Mouse (Mus musculus): ENCODE results near the gene Nkapd1. TPM values are rescaled to one million over a fixed set of nuclear protein-coding genes. Genes with fewer than 3 reads are reported as not detected.
A peak's percentile ranks its signal among the peaks of the same experiment; 100 is the strongest.

The Nkapd1 gene
- polyA plus RNA-seq, 1 experiment, result 19.0 TPM

DNA sequence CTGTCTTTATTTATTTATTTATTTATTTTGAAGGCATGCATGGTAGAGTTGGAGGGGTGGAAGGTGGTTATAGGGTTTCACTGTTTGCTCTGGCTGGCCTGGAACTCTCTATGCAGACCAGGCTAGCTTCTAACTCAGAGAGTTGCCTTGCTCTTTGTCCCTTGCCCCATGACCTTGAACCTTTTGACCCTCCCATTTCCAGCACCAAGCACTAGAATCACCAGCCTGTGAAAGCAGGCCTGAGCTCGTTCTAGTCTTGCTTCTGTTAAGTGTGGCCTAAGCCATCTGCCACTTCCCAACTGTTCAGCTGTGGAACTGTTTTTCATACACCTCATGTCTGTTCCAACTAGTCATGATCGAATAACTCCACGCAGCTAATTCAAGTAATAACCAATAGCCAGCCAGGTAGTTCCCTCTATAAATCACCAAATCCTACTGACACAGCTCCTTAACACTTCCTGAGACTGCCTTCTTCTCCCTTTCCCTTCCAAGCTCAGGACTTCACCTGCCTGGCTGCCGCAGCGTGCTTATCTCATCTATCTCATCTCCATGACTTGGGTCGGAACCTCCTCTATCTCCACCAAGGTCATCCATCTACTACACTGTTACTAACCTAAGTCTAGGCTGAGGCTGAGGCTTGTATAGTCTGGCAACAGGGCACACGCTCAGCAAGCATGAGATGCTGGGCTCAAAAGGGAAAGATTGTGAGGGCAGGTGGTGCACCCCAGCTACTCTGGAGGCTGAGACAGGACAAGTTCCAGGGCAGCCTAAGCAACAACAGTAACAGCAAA lies 15.0 kb downstream of the Nkapd1 start:
- H3K27ac ChIP-seq (ENCODE audit: insufficient read depth, low read depth, low read length), result no peak overlapping the region
- H3K4me1 ChIP-seq (ENCODE audit: control insufficient read depth, insufficient read depth, low read length), result peaks cover 19% of the 10 kb centered on the region
- peak overlapping the region; percentile 68 for H3K4me3 ChIP-seq (ENCODE audit: insufficient read depth, low read length)
- TF ChIP-seq POLR2A (IDR thresholded peaks at IDR 0.05; ENCODE audit: borderline replicate concordance, low read depth, low read length) (no peak), CTCF (IDR thresholded peaks at IDR 0.05; ENCODE audit: low read depth, low read length) (no peak)

DNA sequence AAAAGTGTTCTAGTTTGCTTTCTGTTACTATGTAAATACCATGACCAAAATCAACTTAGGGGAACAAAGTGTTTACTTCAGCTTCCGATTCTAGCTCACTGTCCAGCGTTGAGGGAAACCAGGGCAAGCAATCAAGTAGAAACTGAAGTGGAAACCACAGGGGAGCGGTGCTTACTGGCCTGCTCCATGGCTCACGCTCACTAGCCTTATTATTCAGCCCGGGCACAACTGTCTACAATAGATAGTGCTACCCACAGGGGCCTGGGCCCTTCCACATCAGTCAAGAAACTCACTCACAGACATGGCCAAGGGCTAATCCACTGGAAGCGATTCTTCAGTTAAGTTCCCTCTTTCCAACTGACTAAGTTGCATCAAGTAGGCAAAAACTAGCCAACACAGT lies 15.7 kb downstream of the Nkapd1 start:
- no peak overlapping the region for H3K4me3 ChIP-seq (ENCODE audit: insufficient read depth, low read length)
- TF ChIP-seq POLR2A (IDR thresholded peaks at IDR 0.05; ENCODE audit: borderline replicate concordance, low read depth, low read length) (no peak), CTCF (IDR thresholded peaks at IDR 0.05; ENCODE audit: low read depth, low read length) (no peak)
- H3K27ac ChIP-seq (ENCODE audit: insufficient read depth, low read depth, low read length), result no peak overlapping the region

DNA sequence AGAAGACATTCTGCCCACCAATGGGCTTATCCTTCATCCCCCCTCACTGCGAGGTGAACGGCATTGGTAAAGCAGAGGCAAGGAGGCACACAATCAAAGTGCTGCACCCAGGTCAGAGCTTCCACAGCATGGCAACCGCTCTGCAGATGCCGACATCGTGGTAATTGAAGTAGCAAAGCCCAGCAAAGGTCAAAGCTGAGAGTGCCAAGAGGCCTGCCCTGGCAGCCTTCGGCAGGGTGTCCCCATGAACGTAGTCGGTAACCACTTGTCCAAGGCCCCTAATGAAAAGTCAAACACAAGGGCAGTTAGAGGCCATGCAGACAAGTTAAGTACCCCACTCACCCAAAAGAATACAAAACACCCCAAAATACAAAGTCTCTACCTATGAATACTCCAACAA lies 20.3 kb downstream of the Nkapd1 start:
- no peak overlapping the region for H3K27ac ChIP-seq (ENCODE audit: insufficient read depth, low read depth, low read length)
- no peak overlapping the region for H3K4me3 ChIP-seq (ENCODE audit: insufficient read depth, low read length)
- TF ChIP-seq CTCF (IDR thresholded peaks at IDR 0.05; ENCODE audit: low read depth, low read length) (no peak), POLR2A (IDR thresholded peaks at IDR 0.05; ENCODE audit: borderline replicate concordance, low read depth, low read length) (no peak)

More for the DNA sequence above, 15.7 kb downstream of the Nkapd1 start:
- peaks cover 18% of the 10 kb centered on the region for H3K4me1 ChIP-seq (ENCODE audit: control insufficient read depth, insufficient read depth, low read length)

DNA sequence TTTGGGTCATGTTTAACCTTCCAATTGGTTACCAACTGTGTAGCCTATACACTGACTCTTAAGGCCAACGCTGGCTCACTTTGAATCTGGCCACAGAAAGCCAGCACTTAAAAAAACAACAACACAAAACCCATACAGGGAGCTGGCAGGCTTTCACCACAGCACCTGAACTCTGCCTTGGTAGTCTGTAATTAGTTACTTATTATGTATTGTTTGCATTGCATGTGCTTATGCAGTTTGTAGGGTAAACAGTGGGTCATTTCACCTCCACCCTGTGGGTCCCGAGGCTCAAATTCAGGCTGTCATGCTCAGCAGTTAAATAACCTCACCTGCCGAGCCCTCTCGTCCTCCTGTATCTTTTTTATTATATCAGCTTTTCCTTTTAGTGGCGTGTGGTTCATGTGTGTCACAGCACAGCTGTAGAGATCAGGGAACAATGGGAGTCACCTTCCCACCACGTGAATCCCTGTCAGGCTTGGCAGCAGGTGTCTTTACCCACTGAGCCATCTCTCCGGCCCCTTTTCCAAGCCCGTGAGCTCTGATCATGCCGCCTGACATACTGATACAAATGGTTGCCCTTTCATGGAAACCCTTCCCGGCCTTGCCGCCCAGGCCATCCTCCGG lies 22.4 kb downstream of the Nkapd1 start:
- Histone ChIP-seq H3K4me3 (ENCODE audit: insufficient read depth, low read length) (no peak overlapping the region), H3K4me1 (ENCODE audit: control insufficient read depth, insufficient read depth, low read length) (peaks cover 17% of the 10 kb centered on the region), H3K27ac (ENCODE audit: insufficient read depth, low read depth, low read length) (no peak overlapping the region)
- TF ChIP-seq CTCF (IDR thresholded peaks at IDR 0.05; ENCODE audit: low read depth, low read length) (no peak), POLR2A (IDR thresholded peaks at IDR 0.05; ENCODE audit: borderline replicate concordance, low read depth, low read length) (no peak)

More for the DNA sequence above, 20.3 kb downstream of the Nkapd1 start:
- peaks cover 12% of the 10 kb centered on the region for H3K4me1 ChIP-seq (ENCODE audit: control insufficient read depth, insufficient read depth, low read length)

DNA sequence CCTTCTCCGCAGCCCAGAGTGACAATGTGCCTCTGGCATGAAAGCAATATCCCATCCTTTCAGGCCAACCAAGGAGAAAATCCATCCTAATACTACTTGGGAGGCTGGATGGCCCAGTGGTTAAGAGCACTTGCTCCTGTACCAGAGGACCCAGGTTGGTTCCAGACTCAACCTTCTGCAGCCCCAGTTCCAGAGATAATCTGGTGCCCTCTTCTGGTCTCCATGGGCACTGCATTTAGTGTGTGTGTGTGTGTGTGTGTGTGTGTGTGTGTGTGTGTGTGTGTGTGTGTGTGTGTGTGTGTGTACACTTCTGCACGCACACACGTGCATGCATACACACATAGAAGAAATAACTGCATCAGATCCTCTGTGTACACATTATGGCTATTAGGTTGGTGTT lies 23.7 kb downstream of the Nkapd1 start:
- Histone ChIP-seq H3K27ac (ENCODE audit: insufficient read depth, low read depth, low read length) (no peak overlapping the region), H3K4me3 (ENCODE audit: insufficient read depth, low read length) (no peak overlapping the region), H3K4me1 (ENCODE audit: control insufficient read depth, insufficient read depth, low read length) (peaks cover 20% of the 10 kb centered on the region)
- TF ChIP-seq CTCF (IDR thresholded peaks at IDR 0.05; ENCODE audit: low read depth, low read length) (peak; percentile 63), POLR2A (IDR thresholded peaks at IDR 0.05; ENCODE audit: borderline replicate concordance, low read depth, low read length) (no peak)

DNA sequence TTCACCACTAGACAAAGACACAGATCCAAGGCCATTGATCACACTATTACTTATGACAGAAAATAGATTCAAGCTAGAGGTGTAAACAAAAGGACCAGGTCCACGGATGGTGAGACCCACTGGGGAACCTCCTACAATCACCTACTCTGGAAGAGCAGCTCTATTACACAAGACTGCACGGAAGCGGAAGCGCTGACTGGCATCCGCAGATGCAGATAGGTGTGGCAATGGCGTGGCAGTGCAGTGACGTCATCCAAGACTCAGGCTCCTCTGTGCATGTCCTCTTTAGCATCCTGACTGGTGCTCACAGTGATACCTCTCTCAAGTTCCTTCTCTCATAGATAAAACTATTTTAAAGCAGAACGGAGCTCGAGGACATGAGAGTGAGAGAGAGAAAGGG lies 24.3 kb downstream of the Nkapd1 start:
- Histone ChIP-seq H3K4me3 (ENCODE audit: insufficient read depth, low read length) (no peak overlapping the region), H3K27ac (ENCODE audit: insufficient read depth, low read depth, low read length) (no peak overlapping the region), H3K4me1 (ENCODE audit: control insufficient read depth, insufficient read depth, low read length) (peaks cover 21% of the 10 kb centered on the region)
- TF ChIP-seq CTCF (IDR thresholded peaks at IDR 0.05; ENCODE audit: low read depth, low read length), result no peak
- no peak for TF ChIP-seq POLR2A (IDR thresholded peaks at IDR 0.05; ENCODE audit: borderline replicate concordance, low read depth, low read length)

DNA sequence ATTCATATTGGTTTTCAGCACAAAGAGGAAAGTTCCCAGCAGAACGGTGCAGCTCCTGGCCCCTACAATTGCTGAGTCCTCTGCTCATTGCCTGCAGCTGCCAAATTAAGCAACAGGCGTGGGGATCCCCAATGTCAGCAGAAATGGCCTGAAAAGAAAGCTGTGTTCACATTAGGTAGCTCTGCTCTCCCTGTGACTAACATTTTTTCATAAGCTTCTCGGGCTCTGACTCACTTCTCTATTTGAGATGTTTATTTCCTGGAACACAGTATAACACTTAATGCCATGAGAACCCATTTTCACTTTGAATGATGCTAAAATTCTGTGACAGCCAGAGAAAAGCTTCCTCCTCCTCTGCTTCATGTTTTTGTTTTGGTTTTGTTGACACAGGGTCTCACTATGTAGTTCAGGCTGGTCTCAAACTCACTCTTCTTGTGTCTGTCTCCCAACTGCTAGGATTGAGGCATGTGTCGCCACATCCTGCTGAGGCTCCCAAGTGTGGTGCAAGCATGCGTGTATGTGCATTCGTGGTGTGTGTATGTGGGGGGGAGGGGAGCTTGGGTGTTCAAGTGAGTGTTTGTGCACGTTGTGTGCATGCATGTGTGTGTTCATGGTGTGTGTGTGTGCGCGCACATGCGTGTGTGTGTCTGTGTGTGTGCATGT lies 26.3 kb downstream of the Nkapd1 start:
- H3K4me1 ChIP-seq (ENCODE audit: control insufficient read depth, insufficient read depth, low read length), result peaks cover 30% of the 10 kb centered on the region
- peak overlapping the region; percentile 31 for H3K4me3 ChIP-seq (ENCODE audit: insufficient read depth, low read length)
- H3K27ac ChIP-seq (ENCODE audit: insufficient read depth, low read depth, low read length), result peak overlapping the region; percentile 85
- TF ChIP-seq CTCF (IDR thresholded peaks at IDR 0.05; ENCODE audit: low read depth, low read length), result no peak
- no peak for TF ChIP-seq POLR2A (IDR thresholded peaks at IDR 0.05; ENCODE audit: borderline replicate concordance, low read depth, low read length)

DNA sequence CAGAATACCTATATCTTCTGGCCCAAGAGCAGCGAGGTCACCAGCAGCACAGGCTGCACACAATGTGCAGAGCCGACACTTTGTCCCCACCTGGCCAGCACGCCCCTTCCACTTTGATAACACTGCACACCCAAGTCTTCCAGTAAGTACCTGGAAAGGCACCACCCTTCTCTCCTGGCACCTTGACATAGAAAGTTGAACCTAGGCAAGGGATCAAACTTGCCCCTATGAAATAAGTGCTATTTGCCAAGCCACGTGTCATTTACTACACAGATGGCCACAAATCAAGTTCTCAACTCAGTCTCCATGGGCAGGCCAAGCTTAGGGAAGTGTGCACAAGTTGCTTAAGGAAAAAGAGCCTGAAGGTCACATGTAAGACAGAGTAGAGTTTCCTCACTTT lies 30.3 kb downstream of the Nkapd1 start:
- Histone ChIP-seq H3K27ac (ENCODE audit: insufficient read depth, low read depth, low read length) (no peak overlapping the region), H3K4me1 (ENCODE audit: control insufficient read depth, insufficient read depth, low read length) (peaks cover 39% of the 10 kb centered on the region), H3K4me3 (ENCODE audit: insufficient read depth, low read length) (no peak overlapping the region)
- TF ChIP-seq POLR2A (IDR thresholded peaks at IDR 0.05; ENCODE audit: borderline replicate concordance, low read depth, low read length) (no peak), CTCF (IDR thresholded peaks at IDR 0.05; ENCODE audit: low read depth, low read length) (no peak)

DNA sequence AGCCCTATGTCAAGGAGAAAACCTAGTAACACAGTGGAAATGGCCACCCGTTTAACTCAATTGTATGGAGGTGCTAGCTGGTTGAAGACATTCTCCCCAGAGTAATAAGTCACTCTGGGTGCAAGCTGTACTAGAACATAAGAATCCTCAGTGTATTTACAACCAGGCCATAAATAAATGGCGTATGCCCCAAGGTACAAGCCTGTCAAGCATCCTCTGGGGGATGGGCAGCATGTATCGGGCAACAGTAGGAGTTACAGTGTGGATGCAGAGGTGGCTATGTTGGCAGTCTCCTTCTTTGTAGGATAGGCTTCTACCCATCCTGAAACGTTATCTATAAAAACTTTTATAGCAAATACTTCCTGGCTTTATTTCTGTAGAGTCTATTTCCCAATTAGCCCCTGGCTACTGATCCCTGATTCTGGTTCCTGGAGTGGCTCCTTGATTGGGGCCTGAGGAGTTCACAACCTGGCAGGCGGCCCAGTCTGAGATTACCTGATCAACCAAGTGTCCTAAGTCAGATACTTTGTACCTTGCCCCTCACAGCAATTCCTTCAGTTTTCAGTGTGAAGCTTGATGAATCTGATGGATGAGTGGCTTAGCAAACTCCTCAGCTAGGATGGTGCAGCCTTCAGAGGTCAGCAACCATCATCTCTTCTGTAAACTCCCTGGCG lies 32.0 kb downstream of the Nkapd1 start:
- Histone ChIP-seq H3K4me3 (ENCODE audit: insufficient read depth, low read length) (no peak overlapping the region), H3K4me1 (ENCODE audit: control insufficient read depth, insufficient read depth, low read length) (peaks cover 28% of the 10 kb centered on the region), H3K27ac (ENCODE audit: insufficient read depth, low read depth, low read length) (no peak overlapping the region)
- no peak for TF ChIP-seq POLR2A (IDR thresholded peaks at IDR 0.05; ENCODE audit: borderline replicate concordance, low read depth, low read length)
- no peak for TF ChIP-seq CTCF (IDR thresholded peaks at IDR 0.05; ENCODE audit: low read depth, low read length)

Data from bone marrow macrophage, adult 2 months (primary cell).